Mouse (Mus musculus) layer of hippocampus, postnatal 36 days (tissue): ENCODE data around the gene Efhc1. TPM values are rescaled to one million over a fixed set of nuclear protein-coding genes. Genes with fewer than 3 reads are reported as not detected.
"Not testable (repeated sequence)": the region's sequence is repeated elsewhere in the genome, so short reads cannot be mapped to it uniquely, and the experiment has no call there.

Source experiments
- DNase-seq, 2 experiments: peaks; one replicate each; pipeline ENCODE4 v3.0.0; 2022
- total RNA-seq, 2 experiments: library from RNA; stranded (reverse); gene quantifications; 2 replicates each; pipeline ENCODE4 v1.2.3; 2021

Efhc1 gene
- 1 to 10 TPM in 1 of 2 experiments, under 1 TPM in 1; 0.77 to 1.7 TPM for total RNA-seq

GRCm38 (mm10) chr1:20951300-20951763 is at the start of gene Efhc1:
TSS of gene Efhc1 (plus strand) at chr1:20951626.
- peak; percentile 90 to 93 for DNase-seq

GRCm38 (mm10) chr1:20905501-20906127 is 45.8 kb upstream of the Efhc1 start:
- peak; percentile 61 to 63 for DNase-seq

- peak; percentile 75 to 80 for DNase-seq
Observed at GRCm38 (mm10) chr1:20906128-20906515, 45.3 kb upstream of the Efhc1 start.

GRCm38 (mm10) chr1:20908541-20908940 is 42.9 kb upstream of the Efhc1 start:
- no peak for DNase-seq

GRCm38 (mm10) chr1:20912115-20912514 is 39.3 kb upstream of the Efhc1 start:
- DNase-seq, result no peak

- no peak for DNase-seq
Observed at GRCm38 (mm10) chr1:20912527-20913171, 38.8 kb upstream of the Efhc1 start.

- DNase-seq, result no peak
Observed at GRCm38 (mm10) chr1:20914769-20915168, 36.7 kb upstream of the Efhc1 start.

GRCm38 (mm10) chr1:20915608-20916007 is 35.8 kb upstream of the Efhc1 start:
- no peak for DNase-seq

GRCm38 (mm10) chr1:20917496-20918050 is 33.9 kb upstream of the Efhc1 start:
- no peak for DNase-seq

GRCm38 (mm10) chr1:20919728-20920127 is 31.7 kb upstream of the Efhc1 start:
- DNase-seq, result no peak

GRCm38 (mm10) chr1:20921081-20921528 is 30.3 kb upstream of the Efhc1 start:
- no peak for DNase-seq

- no peak for DNase-seq
Observed at GRCm38 (mm10) chr1:20922612-20923399, 28.6 kb upstream of the Efhc1 start.

- not testable (repeated sequence) for DNase-seq
Observed at GRCm38 (mm10) chr1:20925324-20925723, 26.1 kb upstream of the Efhc1 start.

- DNase-seq, result no peak
Observed at GRCm38 (mm10) chr1:20925926-20926325, 25.5 kb upstream of the Efhc1 start.

GRCm38 (mm10) chr1:20926376-20926775 is 25.1 kb upstream of the Efhc1 start:
- DNase-seq, result no peak

- no peak for DNase-seq
Observed at GRCm38 (mm10) chr1:20928487-20928886, 22.9 kb upstream of the Efhc1 start.

- peak; percentile 56 to 57 for DNase-seq
Observed at GRCm38 (mm10) chr1:20933457-20933856, 18.0 kb upstream of the Efhc1 start.

GRCm38 (mm10) chr1:20935106-20935505 is 16.3 kb upstream of the Efhc1 start:
- DNase-seq, result no peak

GRCm38 (mm10) chr1:20939046-20939445 is 12.4 kb upstream of the Efhc1 start:
- no peak for DNase-seq

GRCm38 (mm10) chr1:20940151-20940550 is 11.3 kb upstream of the Efhc1 start:
- DNase-seq, result no peak

GRCm38 (mm10) chr1:20941322-20941721 is 10.1 kb upstream of the Efhc1 start:
- no peak for DNase-seq

- no peak for DNase-seq
Observed at GRCm38 (mm10) chr1:20941857-20942256, 9.6 kb upstream of the Efhc1 start.

- DNase-seq, result no peak
Observed at GRCm38 (mm10) chr1:20943016-20943415, 8.4 kb upstream of the Efhc1 start.
